Mouse (Mus musculus): ENCODE results near the gene Fkbp14. TPM values are rescaled to one million over a fixed set of nuclear protein-coding genes. Genes with fewer than 3 reads are reported as not detected.

The Fkbp14 gene
- total RNA-seq, 1 experiment from 2014 or later: 6.3 TPM

Other genes with a start within 250 kb of the Fkbp14 start
- not detected in 2 replicates for gene Wipf3, start 167.7 kb downstream of the Fkbp14 start, total RNA-seq (2017)
- gene Scrn1, start 30.8 kb downstream of the Fkbp14 start, total RNA-seq (2017): 0.75 and 1.0 TPM in 2 replicates
- 5.5 and 6.8 TPM in 2 replicates for gene Plekha8, start 2.2 kb downstream of the Fkbp14 start, total RNA-seq (2017)
- gene Mturn, start 84.3 kb upstream of the Fkbp14 start, total RNA-seq (2017): 2.5 and 4.8 TPM in 2 replicates
- gene Znrf2, start 219.6 kb upstream of the Fkbp14 start, total RNA-seq (2017): 54.6 and 55.4 TPM in 2 replicates